Mouse (Mus musculus): ENCODE results near the gene Tmem87b. TPM values are rescaled to one million over a fixed set of nuclear protein-coding genes. Genes with fewer than 3 reads are reported as not detected.

Tmem87b gene
- polyA plus RNA-seq, 1 experiment from 2014 or later, result 27.9 TPM

DNA sequence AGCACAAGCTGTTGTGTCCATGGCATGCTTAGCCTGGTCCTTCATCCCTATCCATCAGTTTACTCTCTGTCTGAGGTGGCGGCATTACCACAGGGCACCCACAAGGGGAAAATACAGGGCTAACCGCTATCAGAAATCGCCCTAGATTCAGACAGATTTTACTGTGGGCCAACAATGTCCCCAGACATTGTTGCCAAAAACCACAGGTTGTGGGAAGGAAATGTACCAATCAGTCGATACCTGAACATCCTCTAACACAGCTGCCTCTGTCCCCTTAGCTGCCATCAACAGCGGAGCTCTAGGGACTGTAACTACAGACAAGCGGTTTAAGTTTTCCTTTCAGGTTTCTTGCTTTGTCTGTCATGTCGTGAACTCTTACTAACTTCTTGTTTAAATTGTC, 33.1 kb upstream of the Tmem87b start:
- Histone ChIP-seq H3K9ac (ENCODE audit: low read length) (no peak overlapping the region), H3K27ac (replicated peaks in 1 of 2; ENCODE audit: control insufficient read depth in 1 of 2, insufficient read depth in 1 of 2, low read depth in 2 of 2, low read length in 2 of 2) (no peak overlapping the region), H3K36me3 (ENCODE audit: control insufficient read depth, insufficient read depth, low read length) (peaks cover 22% of the 10 kb centered on the region), H3K27me3 (ENCODE audit: control insufficient read depth, insufficient read depth, low read length) (no peaks in the 10 kb centered on the region), H3K4me1 (ENCODE audit: control insufficient read depth in 2 of 2, insufficient read depth in 2 of 2, low read length in 2 of 2) (no peaks in the 10 kb centered on the region), H3K4me3 (ENCODE audit: control insufficient read depth in 1 of 2, insufficient read depth in 1 of 2, low read depth in 1 of 2, low read length in 2 of 2) (no peak overlapping the region), H3K4me2 (ENCODE audit: low read length) (no peak overlapping the region), H3K9me3 (ENCODE audit: control insufficient read depth, low read length) (no peaks in the 10 kb centered on the region)
- 87% methylated on average over 7 of the region's 7 CpGs for WGBS
- ATAC-seq (ENCODE audit: insufficient number of reproducible peaks, insufficient read depth, low FRiP score, low read depth), result no peak

DNA sequence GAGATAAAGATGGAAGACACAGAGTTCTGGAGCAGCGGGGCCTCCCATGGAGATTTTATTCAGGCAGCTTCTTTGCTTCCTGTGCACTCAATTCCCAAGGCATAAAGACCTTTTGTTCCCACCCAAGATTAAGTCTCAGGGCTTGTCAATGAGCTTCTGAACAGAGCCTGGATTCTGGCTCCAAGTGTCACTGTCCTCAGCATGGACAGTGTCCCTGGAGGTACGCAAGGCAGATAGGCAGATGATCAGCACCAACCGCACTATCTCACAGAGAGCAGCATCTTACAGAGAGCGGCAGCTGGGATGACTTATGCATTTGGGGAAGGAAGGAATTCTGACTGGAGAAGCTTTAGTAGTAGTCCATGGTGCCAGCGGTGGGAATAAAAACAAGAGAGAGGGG, 31.6 kb upstream of the Tmem87b start:
- WGBS, result 64% methylated on average over 5 of the region's 5 CpGs
- H3K27me3 ChIP-seq (ENCODE audit: control insufficient read depth, insufficient read depth, low read length), result no peaks in the 10 kb centered on the region
- no peak overlapping the region for H3K27ac ChIP-seq (replicated peaks in 1 of 2; ENCODE audit: control insufficient read depth in 1 of 2, insufficient read depth in 1 of 2, low read depth in 2 of 2, low read length in 2 of 2)
- no peak overlapping the region for H3K4me2 ChIP-seq (ENCODE audit: low read length)
- ATAC-seq (ENCODE audit: insufficient number of reproducible peaks, insufficient read depth, low FRiP score, low read depth), result no peak
- H3K4me1 ChIP-seq (ENCODE audit: control insufficient read depth in 2 of 2, insufficient read depth in 2 of 2, low read length in 2 of 2), result peaks cover 5 to 13% of the 10 kb centered on the region in 2 experiments
- H3K4me3 ChIP-seq (ENCODE audit: control insufficient read depth in 1 of 2, insufficient read depth in 1 of 2, low read depth in 1 of 2, low read length in 2 of 2), result no peak overlapping the region
- peaks cover 17% of the 10 kb centered on the region for H3K36me3 ChIP-seq (ENCODE audit: control insufficient read depth, insufficient read depth, low read length)
- H3K9me3 ChIP-seq (ENCODE audit: control insufficient read depth, low read length), result no peaks in the 10 kb centered on the region
- H3K9ac ChIP-seq (ENCODE audit: low read length), result no peak overlapping the region

DNA sequence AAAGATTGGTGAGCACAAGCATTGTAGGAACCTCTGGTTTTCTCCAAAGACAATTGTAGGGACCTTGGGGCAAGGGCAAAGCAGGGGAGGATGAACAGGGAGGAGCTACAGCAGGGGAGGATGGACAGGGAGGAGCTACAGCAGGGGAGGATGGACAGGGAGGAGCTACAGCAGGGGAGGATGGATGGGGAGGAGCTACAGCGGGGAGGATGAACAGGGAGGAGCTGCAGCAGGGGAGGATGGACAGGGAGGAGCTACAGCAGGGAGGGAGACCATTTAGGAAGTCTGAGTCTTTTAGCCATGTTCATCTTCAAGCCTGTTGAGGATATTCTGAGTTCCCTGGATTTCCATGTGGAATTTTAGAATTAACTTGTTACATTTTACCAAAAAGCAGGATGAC, 31.1 kb upstream of the Tmem87b start:
- WGBS, result 61% methylated on average over 1 of the region's 1 CpGs

DNA sequence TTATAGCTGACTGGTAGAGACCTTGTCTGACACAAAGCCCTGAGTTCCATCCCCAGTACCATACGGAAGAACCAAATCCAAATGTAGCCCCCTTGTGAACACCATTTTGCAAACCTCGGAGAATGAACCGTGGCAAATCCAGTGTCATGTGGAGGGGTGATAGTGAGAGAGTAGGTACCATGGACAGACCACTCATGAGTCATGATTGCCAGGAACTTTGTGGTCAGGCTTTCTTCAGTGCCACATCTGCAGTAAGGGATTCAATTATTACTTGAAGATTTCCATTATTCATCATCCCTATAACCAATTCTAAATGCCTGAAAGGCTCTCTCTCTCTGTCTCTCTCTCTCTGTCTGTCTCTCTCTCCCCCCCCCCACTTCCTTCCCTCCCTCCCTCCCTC, 30.1 kb upstream of the Tmem87b start:
- Histone ChIP-seq H3K36me3 (ENCODE audit: control insufficient read depth, insufficient read depth, low read length) (peaks cover 17% of the 10 kb centered on the region), H3K4me2 (ENCODE audit: low read length) (no peak overlapping the region), H3K4me3 (ENCODE audit: control insufficient read depth in 1 of 2, insufficient read depth in 1 of 2, low read depth in 1 of 2, low read length in 2 of 2) (no peak overlapping the region), H3K4me1 (ENCODE audit: control insufficient read depth in 2 of 2, insufficient read depth in 2 of 2, low read length in 2 of 2) (peaks cover 5 to 13% of the 10 kb centered on the region in 2 experiments), H3K9ac (ENCODE audit: low read length) (no peak overlapping the region), H3K9me3 (ENCODE audit: control insufficient read depth, low read length) (no peaks in the 10 kb centered on the region), H3K27me3 (ENCODE audit: control insufficient read depth, insufficient read depth, low read length) (no peaks in the 10 kb centered on the region), H3K27ac (replicated peaks in 1 of 2; ENCODE audit: control insufficient read depth in 1 of 2, insufficient read depth in 1 of 2, low read depth in 2 of 2, low read length in 2 of 2) (no peak overlapping the region)
- 85% methylated on average over 3 of the region's 3 CpGs for WGBS
- no peak for ATAC-seq (ENCODE audit: insufficient number of reproducible peaks, insufficient read depth, low FRiP score, low read depth)

More for the DNA sequence above, 31.1 kb upstream of the Tmem87b start:
- Histone ChIP-seq H3K27ac (replicated peaks in 1 of 2; ENCODE audit: control insufficient read depth in 1 of 2, insufficient read depth in 1 of 2, low read depth in 2 of 2, low read length in 2 of 2) (no peak overlapping the region), H3K4me2 (ENCODE audit: low read length) (no peak overlapping the region), H3K9me3 (ENCODE audit: control insufficient read depth, low read length) (no peaks in the 10 kb centered on the region), H3K9ac (ENCODE audit: low read length) (no peak overlapping the region), H3K4me3 (ENCODE audit: control insufficient read depth in 1 of 2, insufficient read depth in 1 of 2, low read depth in 1 of 2, low read length in 2 of 2) (no peak overlapping the region), H3K27me3 (ENCODE audit: control insufficient read depth, insufficient read depth, low read length) (no peaks in the 10 kb centered on the region), H3K4me1 (ENCODE audit: control insufficient read depth in 2 of 2, insufficient read depth in 2 of 2, low read length in 2 of 2) (peaks cover 5 to 13% of the 10 kb centered on the region in 2 experiments), H3K36me3 (ENCODE audit: control insufficient read depth, insufficient read depth, low read length) (peaks cover 17% of the 10 kb centered on the region)
- no peak for ATAC-seq (ENCODE audit: insufficient number of reproducible peaks, insufficient read depth, low FRiP score, low read depth)

- Histone ChIP-seq H3K4me2 (ENCODE audit: low read length) (no peak overlapping the region), H3K9ac (ENCODE audit: low read length) (no peak overlapping the region), H3K36me3 (ENCODE audit: control insufficient read depth, insufficient read depth, low read length) (peaks cover 30% of the 10 kb centered on the region), H3K27me3 (ENCODE audit: control insufficient read depth, insufficient read depth, low read length) (no peaks in the 10 kb centered on the region), H3K4me3 (ENCODE audit: control insufficient read depth in 1 of 2, insufficient read depth in 1 of 2, low read depth in 1 of 2, low read length in 2 of 2) (no peak overlapping the region), H3K4me1 (ENCODE audit: control insufficient read depth in 2 of 2, insufficient read depth in 2 of 2, low read length in 2 of 2) (peaks cover 5 to 13% of the 10 kb centered on the region in 2 experiments), H3K27ac (replicated peaks in 1 of 2; ENCODE audit: control insufficient read depth in 1 of 2, insufficient read depth in 1 of 2, low read depth in 2 of 2, low read length in 2 of 2) (no peak overlapping the region), H3K9me3 (ENCODE audit: control insufficient read depth, low read length) (no peaks in the 10 kb centered on the region)
- 50% methylated on average over 11 of the region's 11 CpGs for WGBS
- no peak for ATAC-seq (ENCODE audit: insufficient number of reproducible peaks, insufficient read depth, low FRiP score, low read depth)
These were observed 26.9 kb upstream of the Tmem87b start for GRCm38 (mm10) chr2:128790875-128791614.

DNA sequence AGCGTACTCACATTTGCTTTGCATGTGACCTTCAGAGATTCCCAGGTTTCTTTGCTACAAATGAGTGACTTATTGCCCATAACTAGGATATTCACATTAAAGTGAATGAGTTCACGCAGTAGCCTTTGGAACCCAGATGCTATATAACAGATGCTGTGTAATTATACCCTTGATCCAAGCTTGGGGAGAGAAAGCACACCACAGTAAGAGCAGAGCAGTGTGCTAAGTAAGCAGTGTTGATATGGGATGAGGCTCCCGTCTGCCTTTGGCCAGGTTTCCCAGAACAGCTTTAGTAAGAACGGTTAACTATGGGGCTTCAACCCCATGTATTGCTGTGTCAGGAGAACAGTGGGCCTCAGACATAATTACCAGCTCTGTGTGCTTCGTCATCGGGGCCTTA, 24.0 kb upstream of the Tmem87b start:
- Histone ChIP-seq H3K4me3 (ENCODE audit: control insufficient read depth in 1 of 2, insufficient read depth in 1 of 2, low read depth in 1 of 2, low read length in 2 of 2) (no peak overlapping the region), H3K9ac (ENCODE audit: low read length) (no peak overlapping the region), H3K36me3 (ENCODE audit: control insufficient read depth, insufficient read depth, low read length) (peaks cover 26% of the 10 kb centered on the region), H3K27ac (replicated peaks in 1 of 2; ENCODE audit: control insufficient read depth in 1 of 2, insufficient read depth in 1 of 2, low read depth in 2 of 2, low read length in 2 of 2) (no peak overlapping the region), H3K27me3 (ENCODE audit: control insufficient read depth, insufficient read depth, low read length) (no peaks in the 10 kb centered on the region), H3K4me1 (ENCODE audit: control insufficient read depth in 2 of 2, insufficient read depth in 2 of 2, low read length in 2 of 2) (peaks cover 5 to 13% of the 10 kb centered on the region in 2 experiments), H3K4me2 (ENCODE audit: low read length) (no peak overlapping the region), H3K9me3 (ENCODE audit: control insufficient read depth, low read length) (no peaks in the 10 kb centered on the region)
- no peak for ATAC-seq (ENCODE audit: insufficient number of reproducible peaks, insufficient read depth, low FRiP score, low read depth)
- WGBS, result 84% methylated on average over 6 of the region's 6 CpGs

DNA sequence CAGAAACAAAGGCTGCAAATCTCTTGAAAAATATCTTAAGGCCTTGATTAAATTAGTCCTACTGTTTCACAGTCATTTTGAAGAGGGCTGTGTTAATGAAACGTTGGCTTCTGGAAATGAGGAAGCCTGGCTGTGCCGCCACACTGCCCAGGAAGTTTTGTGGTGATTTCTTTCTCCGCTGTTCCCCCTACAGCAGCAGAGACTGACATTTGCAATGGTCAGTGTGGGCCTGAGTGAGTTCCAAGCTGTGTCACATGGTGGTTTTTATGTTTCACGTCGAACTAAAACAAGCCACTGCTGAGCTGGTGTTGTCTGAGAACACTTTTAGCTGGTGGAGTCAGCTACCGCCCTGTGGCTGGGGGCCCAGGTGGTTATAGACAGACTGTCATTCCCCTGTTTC, 21.5 kb upstream of the Tmem87b start:
- H3K9ac ChIP-seq (ENCODE audit: low read length), result no peak overlapping the region
- peaks cover 37% of the 10 kb centered on the region for H3K36me3 ChIP-seq (ENCODE audit: control insufficient read depth, insufficient read depth, low read length)
- no peak for ATAC-seq (ENCODE audit: insufficient number of reproducible peaks, insufficient read depth, low FRiP score, low read depth)
- no peak overlapping the region for H3K4me3 ChIP-seq (ENCODE audit: control insufficient read depth in 1 of 2, insufficient read depth in 1 of 2, low read depth in 1 of 2, low read length in 2 of 2)
- no peak overlapping the region for H3K27ac ChIP-seq (replicated peaks in 1 of 2; ENCODE audit: control insufficient read depth in 1 of 2, insufficient read depth in 1 of 2, low read depth in 2 of 2, low read length in 2 of 2)
- H3K4me2 ChIP-seq (ENCODE audit: low read length), result no peak overlapping the region
- H3K4me1 ChIP-seq (ENCODE audit: control insufficient read depth in 2 of 2, insufficient read depth in 2 of 2, low read length in 2 of 2), result no peaks in the 10 kb centered on the region
- WGBS, result 61% methylated on average over 6 of the region's 6 CpGs
- no peaks in the 10 kb centered on the region for H3K9me3 ChIP-seq (ENCODE audit: control insufficient read depth, low read length)
- H3K27me3 ChIP-seq (ENCODE audit: control insufficient read depth, insufficient read depth, low read length), result no peaks in the 10 kb centered on the region

- no peaks in the 10 kb centered on the region for H3K27me3 ChIP-seq (ENCODE audit: control insufficient read depth, insufficient read depth, low read length)
- WGBS, result 89% methylated on average over 4 of the region's 4 CpGs
- no peak overlapping the region for H3K4me3 ChIP-seq (ENCODE audit: control insufficient read depth in 1 of 2, insufficient read depth in 1 of 2, low read depth in 1 of 2, low read length in 2 of 2)
- ATAC-seq (ENCODE audit: insufficient number of reproducible peaks, insufficient read depth, low FRiP score, low read depth), result no peak
- no peaks in the 10 kb centered on the region for H3K4me1 ChIP-seq (ENCODE audit: control insufficient read depth in 2 of 2, insufficient read depth in 2 of 2, low read length in 2 of 2)
- H3K4me2 ChIP-seq (ENCODE audit: low read length), result no peak overlapping the region
- H3K9me3 ChIP-seq (ENCODE audit: control insufficient read depth, low read length), result no peaks in the 10 kb centered on the region
- H3K27ac ChIP-seq (replicated peaks in 1 of 2; ENCODE audit: control insufficient read depth in 1 of 2, insufficient read depth in 1 of 2, low read depth in 2 of 2, low read length in 2 of 2), result no peak overlapping the region
- no peak overlapping the region for H3K9ac ChIP-seq (ENCODE audit: low read length)
- peaks cover 26% of the 10 kb centered on the region for H3K36me3 ChIP-seq (ENCODE audit: control insufficient read depth, insufficient read depth, low read length)
These were observed 14.5 kb upstream of the Tmem87b start for GRCm38 (mm10) chr2:128803441-128803840.

All from heart, embryonic 14.5 days (tissue).